Mouse (Mus musculus) limb, embryonic 10.5 days (tissue): Measurements from ENCODE around the gene Zfp493. TPM values are rescaled to one million over a fixed set of nuclear protein-coding genes. Genes with fewer than 3 reads are reported as not detected.
"Not testable (repeated sequence)": the region's sequence is repeated elsewhere in the genome, so short reads cannot be mapped to it uniquely, and the experiment has no call there.

Experiments used
- DNase-seq: peaks from one replicate; pipeline ENCODE4 v3.0.0-alpha.2; 2017; ENCODE audit warnings: low spot score
- H3K27ac ChIP-seq: fragments of 300-500 bp; sonication (generic); 2 replicates; pipeline ENCODE4 v1.5.1; 2016; ENCODE audit warnings: mild to moderate bottlenecking
- H3K27me3 ChIP-seq: fragments of 300-500 bp; sonication (generic); 2 replicates; pipeline ENCODE4 v1.6.1; 2016; ENCODE audit warnings: low read depth, mild to moderate bottlenecking; ENCODE audit not compliant: poor library complexity, severe bottlenecking
- H3K36me3 ChIP-seq: fragments of 300-500 bp; sonication (generic); 2 replicates; pipeline ENCODE4 v1.6.1; 2016; ENCODE audit warnings: mild to moderate bottlenecking, moderate library complexity
- H3K4me1 ChIP-seq: fragments of 300-500 bp; sonication (generic); 2 replicates; pipeline ENCODE4 v1.6.1; 2016
- H3K4me3 ChIP-seq: fragments of 300-500 bp; sonication (generic); 2 replicates; pipeline ENCODE4 v1.5.1; 2016; ENCODE audit warnings: mild to moderate bottlenecking, moderate library complexity
- H3K9me3 ChIP-seq: fragments of 300-500 bp; sonication (generic); replicated peaks from 2 replicates; pipeline ENCODE4 v1.6.1; 2016; ENCODE audit warnings: mild to moderate bottlenecking
- WGBS: fragments of 180-500 bp; shearing (Covaris S2); methylation state at CpG from one replicate; pipeline ENCODE4 v1.1.7; 2016; 5-methylcytosine and 5-hydroxymethylcytosine counted together
- polyA plus RNA-seq: library from polyadenylated mRNA; unstranded; fragments of >200 nt; fragmentation: Nextera tagmentation; extraction: Ambion mirVana; gene quantifications from 2 replicates; pipeline ENCODE4 v1.2.1, GENCODE M21; 2016

Gene Zfp493
- polyA plus RNA-seq, 1 experiment from 2014 or later = 3.6 TPM

- H3K27ac ChIP-seq = no peak overlapping the region; the same call in 1 of the 2 replicates
- WGBS = 78% methylated on average over 8 of the region's 8 CpGs
Measured at GRCm38 (mm10) chr13:67812961-67813709, 33.6 kb downstream of the Zfp493 start.

GRCm38 (mm10) chr13:67813710-67814660 lies 34.5 kb downstream of the Zfp493 start, which contains the start of gene Zfp273:
TSS of gene Zfp273 (plus strand) at chr13:67813740.
- WGBS = 7% methylated on average over 31 of the region's 31 CpGs
- H3K4me3 ChIP-seq = peak within 1 kb of the TSS; percentile 73
- peak within 1 kb of the TSS; percentile 85 for H3K27ac ChIP-seq

More at GRCm38 (mm10) chr13:67812961-67813709, 33.6 kb downstream of the Zfp493 start:
- H3K36me3 ChIP-seq = peaks cover 6% of the 10 kb centered on the region; the same call in 1 of the 2 replicates
- DNase-seq = no peak
- H3K27me3 ChIP-seq = no peaks in the 10 kb centered on the region
- H3K4me1 ChIP-seq = 0 out of 2 replicates have a peak, but pooled peaks cover 2% of the 10 kb centered on the region
- H3K4me3 ChIP-seq = peak overlapping the region; percentile 73
- no peaks in the 10 kb centered on the region for H3K9me3 ChIP-seq

GRCm38 (mm10) chr13:67818636-67819035 lies 39.1 kb downstream of the Zfp493 start:
- Histone ChIP-seq H3K9me3 (no peaks in the 10 kb centered on the region), H3K36me3 (peaks cover 32% of the 10 kb centered on the region; the same call in 1 of the 2 replicates), H3K27ac (no peak overlapping the region), H3K27me3 (no peaks in the 10 kb centered on the region), H3K4me3 (no peak overlapping the region), H3K4me1 (0 out of 2 replicates have a peak, but pooled peaks cover 2% of the 10 kb centered on the region)
- 93% methylated on average over 1 of the region's 1 CpGs for WGBS
- no peak for DNase-seq

More at GRCm38 (mm10) chr13:67813710-67814660, 34.5 kb downstream of the Zfp493 start, which contains the start of gene Zfp273:
- H3K9me3 ChIP-seq = no peaks in the 10 kb centered on the region
- no peaks in the 10 kb centered on the region for H3K27me3 ChIP-seq
- H3K36me3 ChIP-seq = peaks cover 13% of the 10 kb centered on the region; the same call in 1 of the 2 replicates
- peak; percentile 83 for DNase-seq
- 0 out of 2 replicates have a peak, but pooled peaks cover 2% of the 10 kb centered on the region for H3K4me1 ChIP-seq

- H3K9me3 ChIP-seq = no peaks in the 10 kb centered on the region; the same call in 1 of the 2 replicates
- WGBS = 6% methylated on average over 14 of the region's 14 CpGs
Measured at GRCm38 (mm10) chr13:67830911-67831336, 51.4 kb downstream of the Zfp493 start, which contains the start of gene Gm10037. TSS of gene Gm10037 (plus strand) at chr13:67831106.

GRCm38 (mm10) chr13:67833137-67833536 lies 53.6 kb downstream of the Zfp493 start:
- not testable (repeated sequence) for H3K4me1 ChIP-seq, H3K9me3 ChIP-seq, H3K36me3 ChIP-seq, H3K27me3 ChIP-seq, H3K4me3 ChIP-seq, H3K27ac ChIP-seq, DNase-seq

More at GRCm38 (mm10) chr13:67830911-67831336, 51.4 kb downstream of the Zfp493 start, which contains the start of gene Gm10037:
- Histone ChIP-seq H3K27me3 (no peaks in the 10 kb centered on the region), H3K4me3 (peak within 1 kb of the TSS; percentile 61), H3K27ac (peak within 1 kb of the TSS; percentile 77), H3K4me1 (no peaks in the 10 kb centered on the region), H3K36me3 (peaks cover 13% of the 10 kb centered on the region)
- DNase-seq = peak; percentile 58

Other genes starting within 250 kb of the Zfp493 start
- 16.4 and 18.5 TPM in 2 replicates for gene Zfp748, start 225.9 kb upstream of the Zfp493 start, polyA plus RNA-seq
- gene Zfp729b, start 170.0 kb upstream of the Zfp493 start, polyA plus RNA-seq = 2.6 and 3.6 TPM in 2 replicates
- 0.18 TPM in 1 of 2 replicates, not detected in the other for gene Gm49345, start 141.9 kb upstream of the Zfp493 start, polyA plus RNA-seq
- gene Zfp729a, start 141.9 kb upstream of the Zfp493 start, polyA plus RNA-seq = 2.0 and 2.5 TPM in 2 replicates
- gene Zfp738, start 92.6 kb upstream of the Zfp493 start, polyA plus RNA-seq = 9.9 and 12.1 TPM in 2 replicates
- 6.2 and 8.9 TPM in 2 replicates for gene Zfp65, start 50.5 kb upstream of the Zfp493 start, polyA plus RNA-seq
- 4.3 and 4.7 TPM in 2 replicates for gene Zfp85, start 24.5 kb upstream of the Zfp493 start, polyA plus RNA-seq
- gene Zfp273, start 34.0 kb downstream of the Zfp493 start, polyA plus RNA-seq = 5.3 and 7.1 TPM in 2 replicates
- gene Gm10037, start 51.4 kb downstream of the Zfp493 start, polyA plus RNA-seq = 2.0 and 3.7 TPM in 2 replicates
- gene BC048507, start 83.6 kb downstream of the Zfp493 start, polyA plus RNA-seq = not detected in 2 replicates